Mouse (Mus musculus) C2C12 (cell line): Measurements from ENCODE around the gene Cfdp1. TPM values are rescaled to one million over a fixed set of nuclear protein-coding genes. Genes with fewer than 3 reads are reported as not detected.

Experiments used
- H3K27me3 ChIP-seq: one replicate; pipeline ENCODE4 v1.6.1; 2011; ENCODE audit not compliant: control insufficient read depth, insufficient read depth, insufficient read length
- H3K36me3 ChIP-seq: one replicate; pipeline ENCODE4 v1.6.1; 2011; ENCODE audit not compliant: control insufficient read depth, insufficient read depth
- H3K4me3 ChIP-seq: one replicate; pipeline ENCODE4 v1.5.1; 2011; ENCODE audit warnings: mild to moderate bottlenecking, control low read depth; ENCODE audit not compliant: poor library complexity, insufficient read depth, severe bottlenecking
- H3K79me2 ChIP-seq: one replicate; pipeline ENCODE4 v1.6.1; 2011; ENCODE audit not compliant: control insufficient read depth, insufficient read depth
- H3K79me3 ChIP-seq: one replicate; pipeline ENCODE4 v1.6.1; 2011; ENCODE audit warnings: low read depth, control low read depth
- H3ac ChIP-seq: one replicate; pipeline ENCODE3; 2011; ENCODE audit warnings: low read depth; ENCODE audit not compliant: control insufficient read depth, insufficient read length
- CEBPB ChIP-seq: IDR thresholded peaks from one replicate; pipeline ENCODE4 v1.6.1; 2011; ENCODE audit warnings: low read depth, mild to moderate bottlenecking, control low read depth, moderate library complexity
- CTCF ChIP-seq: IDR thresholded peaks from one replicate; pipeline ENCODE4 v1.5.1; 2011; ENCODE audit not compliant: control insufficient read depth, insufficient read depth, insufficient read length
- FOSL1 ChIP-seq: IDR thresholded peaks from one replicate; pipeline ENCODE4 v1.8.0; 2011; ENCODE audit warnings: mild to moderate bottlenecking, low read length; ENCODE audit not compliant: poor library complexity, insufficient read depth, severe bottlenecking
- MAX ChIP-seq: IDR thresholded peaks from one replicate; pipeline ENCODE4 v1.6.1; 2011; ENCODE audit warnings: mild to moderate bottlenecking, control low read depth
- MYOD1 ChIP-seq: IDR thresholded peaks from one replicate; pipeline ENCODE4 v1.6.1; 2011; ENCODE audit warnings: low read depth; ENCODE audit not compliant: control insufficient read depth, insufficient read length
- MYOG ChIP-seq: IDR thresholded peaks from one replicate; pipeline ENCODE4 v1.6.1; 2011; ENCODE audit not compliant: control insufficient read depth, insufficient read length; ENCODE audit errors: extremely low read depth
- USF1 ChIP-seq: IDR thresholded peaks from one replicate; pipeline ENCODE4 v1.6.1; 2011; ENCODE audit warnings: low read depth, mild to moderate bottlenecking, control low read depth, moderate library complexity
- long read RNA-seq, 2 experiments: library from polyadenylated mRNA; unstranded; transcript quantifications; one replicate each; pipeline ENCODE4 v2.0.0; 2019 to 2020
- polyA plus RNA-seq: library from polyadenylated mRNA; unstranded; fragments of >200 nt; fragmentation: generic; extraction: Trizol; gene quantifications from one replicate; pipeline ENCODE4 v1.2.1, GENCODE M21; 2012; ENCODE audit warnings: missing spikeins

The Cfdp1 gene
- 58.8 TPM for polyA plus RNA-seq
- long read RNA-seq, experiment 1, transcript Cfdp1-201 (7 exons, 1,178 nt): major isoform, 159 of 190 reads
- long read RNA-seq, experiment 1, partial matches to known transcripts: 23 of 190 reads
- long read RNA-seq, experiment 1, other reads (novel, unspliced or antisense): 8 of 190 reads
- long read RNA-seq, experiment 2, transcript Cfdp1-201 (7 exons, 1,178 nt): major isoform, 221 of 229 reads
- long read RNA-seq, experiment 2, partial matches to known transcripts: 3 of 229 reads
- long read RNA-seq, experiment 2, other reads (novel, unspliced or antisense): 5 of 229 reads

- H3ac ChIP-seq: peak within 1 kb of the TSS; percentile 93
- H3K4me3 ChIP-seq: peak within 1 kb of the TSS; percentile 85
- H3K79me2 ChIP-seq: peaks cover 52% of the 10 kb centered on the region
- no peaks in the 10 kb centered on the region for H3K36me3 ChIP-seq
- H3K27me3 ChIP-seq: no peaks in the 10 kb centered on the region
- peaks cover 41% of the 10 kb centered on the region for H3K79me3 ChIP-seq
- TF ChIP-seq CTCF (no peak), MYOD1 (no peak), MAX (peak; percentile 94), MYOG (no peak), USF1 (peak; percentile 99), CEBPB (no peak), FOSL1 (no peak)
These were observed at the start of gene Cfdp1 for GRCm38 (mm10) chr8:111853861-111854501. TSS of gene Cfdp1 (minus strand) at chr8:111854291.

- Histone ChIP-seq H3K79me2 (no peaks in the 10 kb centered on the region), H3K36me3 (no peaks in the 10 kb centered on the region), H3K27me3 (no peaks in the 10 kb centered on the region), H3K79me3 (no peaks in the 10 kb centered on the region), H3K4me3 (no peak overlapping the region), H3ac (no peak overlapping the region)
- TF ChIP-seq MYOG (no peak), MYOD1 (peak; percentile 83), USF1 (no peak), CEBPB (no peak)
These were observed 48.0 kb upstream of the Cfdp1 start for GRCm38 (mm10) chr8:111902080-111902479.

GRCm38 (mm10) chr8:111898586-111898985, 44.5 kb upstream of the Cfdp1 start:
- no peaks in the 10 kb centered on the region for H3K79me3 ChIP-seq
- H3K36me3 ChIP-seq: no peaks in the 10 kb centered on the region
- no peak overlapping the region for H3ac ChIP-seq
- H3K27me3 ChIP-seq: no peaks in the 10 kb centered on the region
- no peaks in the 10 kb centered on the region for H3K79me2 ChIP-seq
- TF ChIP-seq FOSL1: no peak
- no peak overlapping the region for H3K4me3 ChIP-seq

GRCm38 (mm10) chr8:111894955-111895354, 40.9 kb upstream of the Cfdp1 start:
- Histone ChIP-seq H3K4me3 (no peak overlapping the region), H3ac (no peak overlapping the region), H3K27me3 (peaks cover 8% of the 10 kb centered on the region), H3K79me2 (no peaks in the 10 kb centered on the region), H3K36me3 (no peaks in the 10 kb centered on the region), H3K79me3 (no peaks in the 10 kb centered on the region)
- no peak for TF ChIP-seq USF1
- TF ChIP-seq FOSL1: no peak
- no peak for TF ChIP-seq MAX
- TF ChIP-seq MYOD1: no peak
- no peak for TF ChIP-seq MYOG
- TF ChIP-seq CEBPB: no peak
- no peak for TF ChIP-seq CTCF

GRCm38 (mm10) chr8:111892615-111893014, 38.5 kb upstream of the Cfdp1 start:
- TF ChIP-seq CTCF: no peak
- TF ChIP-seq FOSL1: no peak
- no peak for TF ChIP-seq MAX
- no peak for TF ChIP-seq CEBPB
- TF ChIP-seq MYOG: no peak
- no peak overlapping the region for H3ac ChIP-seq
- H3K27me3 ChIP-seq: peaks cover 16% of the 10 kb centered on the region
- H3K4me3 ChIP-seq: no peak overlapping the region
- no peaks in the 10 kb centered on the region for H3K79me2 ChIP-seq
- no peaks in the 10 kb centered on the region for H3K36me3 ChIP-seq
- no peaks in the 10 kb centered on the region for H3K79me3 ChIP-seq

GRCm38 (mm10) chr8:111891983-111892382, 37.9 kb upstream of the Cfdp1 start:
- H3K27me3 ChIP-seq: peaks cover 16% of the 10 kb centered on the region
- H3K4me3 ChIP-seq: no peak overlapping the region
- TF ChIP-seq MYOD1 (no peak), MAX (no peak)
- no peaks in the 10 kb centered on the region for H3K79me3 ChIP-seq
- H3K36me3 ChIP-seq: no peaks in the 10 kb centered on the region
- H3K79me2 ChIP-seq: no peaks in the 10 kb centered on the region
- H3ac ChIP-seq: no peak overlapping the region
